Mouse (Mus musculus): ENCODE data around the gene Ahdc1.
"Not testable (repeated sequence)": the region's sequence is repeated elsewhere in the genome, so short reads cannot be mapped to it uniquely, and the experiment has no call there.

Ahdc1 gene

GRCm38 (mm10) chr4:132997469-132998237 is 13.4 kb upstream of the Ahdc1 start:
- no peak for DNase-seq

- DNase-seq: no peak
These were observed 8.2 kb upstream of the Ahdc1 start for GRCm38 (mm10) chr4:133002896-133003295.

GRCm38 (mm10) chr4:133003316-133004018 is 7.6 kb upstream of the Ahdc1 start:
- DNase-seq: no peak

GRCm38 (mm10) chr4:133005233-133005632 is 5.8 kb upstream of the Ahdc1 start:
- DNase-seq: peak; percentile 78

GRCm38 (mm10) chr4:133005885-133006451 is 5.1 kb upstream of the Ahdc1 start:
- DNase-seq: not testable (repeated sequence)

- peak; percentile 87 for DNase-seq
These were observed 3.3 kb upstream of the Ahdc1 start for GRCm38 (mm10) chr4:133007513-133008380.

- DNase-seq: peak; percentile 62
These were observed 1.9 kb upstream of the Ahdc1 start for GRCm38 (mm10) chr4:133009131-133009530.

GRCm38 (mm10) chr4:133009676-133010075 is 1.4 kb upstream of the Ahdc1 start:
- DNase-seq: no peak

GRCm38 (mm10) chr4:133010611-133011010 is 449 bp upstream of the Ahdc1 start:
- peak; percentile 36 for DNase-seq

- DNase-seq: peak; percentile 50
These were observed 1.0 kb downstream of the Ahdc1 start for GRCm38 (mm10) chr4:133011821-133012775.

GRCm38 (mm10) chr4:133012776-133013265 is 1.8 kb downstream of the Ahdc1 start:
- peak; percentile 52 for DNase-seq

GRCm38 (mm10) chr4:133013266-133013891 is 2.3 kb downstream of the Ahdc1 start:
- peak; percentile 83 for DNase-seq

GRCm38 (mm10) chr4:133014088-133014487 is 3.0 kb downstream of the Ahdc1 start:
- DNase-seq: no peak

GRCm38 (mm10) chr4:133014896-133015709 is 4.0 kb downstream of the Ahdc1 start:
- DNase-seq: no peak

- DNase-seq: no peak
These were observed 4.9 kb downstream of the Ahdc1 start for GRCm38 (mm10) chr4:133015710-133016651.

GRCm38 (mm10) chr4:133016677-133017415 is 5.8 kb downstream of the Ahdc1 start:
- peak; percentile 49 for DNase-seq

GRCm38 (mm10) chr4:133017597-133018262 is 6.7 kb downstream of the Ahdc1 start:
- DNase-seq: no peak

Measured in kidney, adult 9 months (tissue).